Mouse (Mus musculus): Measurements from ENCODE around the gene Arsb. TPM values are rescaled to one million over a fixed set of nuclear protein-coding genes. Genes with fewer than 3 reads are reported as not detected.

Arsb gene
- total and polyA plus RNA-seq, 3 experiments = 0.01 to 0.05 TPM; not detected in 1

GRCm38 (mm10) chr13:93902126-93902525 is 130.7 kb downstream of the Arsb start:
- no peak for ATAC-seq (ENCODE audit: extremely low read depth, insufficient number of reproducible peaks, low FRiP score, poor library complexity, severe bottlenecking)
- H3K4me1 ChIP-seq (ENCODE audit: insufficient read depth, low read depth, low read length) = no peaks in the 10 kb centered on the region
- no peaks in the 10 kb centered on the region for H3K9me3 ChIP-seq (replicated peaks)
- no peaks in the 10 kb centered on the region for H3K27me3 ChIP-seq (ENCODE audit: insufficient read depth, low read length)
- no peak overlapping the region for H3K4me3 ChIP-seq (ENCODE audit: low read depth, low read length)
- H3K36me3 ChIP-seq (replicated peaks) = no peaks in the 10 kb centered on the region
- no peak for TF ChIP-seq GATA1 (IDR thresholded peaks at IDR 0.05; ENCODE audit: borderline replicate concordance, low read length)
- TF ChIP-seq TAL1 (conservative IDR thresholded peaks at IDR 0.05; ENCODE audit: low read depth, low read length) = no peak
- TF ChIP-seq CTCF (IDR thresholded peaks at IDR 0.05; ENCODE audit: low read depth, low read length) = no peak
- TF ChIP-seq GATA2 (IDR thresholded peaks at IDR 0.05; ENCODE audit: borderline replicate concordance, low read depth, low read length) = no peak
- TF ChIP-seq POLR2AphosphoS5 (IDR thresholded peaks at IDR 0.05; ENCODE audit: insufficient replicate concordance, low read depth, low read length) = no peak
- no peak for DNase-seq (ENCODE audit: low spot score)

DNA sequence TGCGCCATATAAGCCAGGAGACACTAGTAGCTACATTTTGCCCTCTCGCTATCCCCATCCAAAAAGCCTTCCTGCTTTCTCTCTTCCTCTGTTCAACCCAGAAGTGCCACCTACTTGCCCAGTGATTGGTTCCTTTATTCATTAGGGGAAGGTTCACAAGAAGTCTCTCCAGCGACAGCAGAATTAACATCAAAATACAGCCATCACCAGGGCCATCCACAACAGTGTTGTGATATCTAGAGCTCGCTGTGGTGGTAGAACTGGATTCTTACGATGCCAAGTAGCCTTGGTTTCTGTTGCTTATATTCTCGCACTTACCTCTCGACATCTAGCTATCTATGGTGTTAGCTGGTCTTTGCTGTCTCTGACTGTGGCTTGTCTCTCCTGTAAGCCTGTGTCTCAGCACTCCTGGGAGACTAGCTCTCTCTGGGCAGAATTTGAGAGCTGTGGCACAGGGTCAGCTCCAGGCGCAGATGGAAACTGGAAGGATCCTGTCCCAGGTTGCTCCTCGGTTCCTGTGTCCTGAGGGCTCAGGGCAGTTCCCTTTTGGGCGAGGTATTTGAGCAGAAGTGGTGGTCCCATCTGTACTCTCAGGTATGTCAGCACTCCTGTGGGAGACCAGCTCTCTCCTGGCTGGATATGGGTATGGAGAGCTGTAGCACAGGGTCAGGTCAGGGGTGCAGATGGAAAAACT is 135.3 kb downstream of the Arsb start:
- Histone ChIP-seq H3K4me3 (ENCODE audit: low read depth, low read length) (no peak overlapping the region), H3K27me3 (ENCODE audit: insufficient read depth, low read length) (no peaks in the 10 kb centered on the region), H3K4me1 (ENCODE audit: insufficient read depth, low read depth, low read length) (no peaks in the 10 kb centered on the region), H3K36me3 (replicated peaks) (no peaks in the 10 kb centered on the region), H3K9me3 (replicated peaks) (no peaks in the 10 kb centered on the region)
- ATAC-seq (ENCODE audit: extremely low read depth, insufficient number of reproducible peaks, low FRiP score, poor library complexity, severe bottlenecking) (no peak), DNase-seq (ENCODE audit: low spot score) (no peak)
- no peak for TF ChIP-seq POLR2AphosphoS5 (IDR thresholded peaks at IDR 0.05; ENCODE audit: insufficient replicate concordance, low read depth, low read length)
- TF ChIP-seq TAL1 (conservative IDR thresholded peaks at IDR 0.05; ENCODE audit: low read depth, low read length) = no peak
- no peak for TF ChIP-seq GATA2 (IDR thresholded peaks at IDR 0.05; ENCODE audit: borderline replicate concordance, low read depth, low read length)
- TF ChIP-seq GATA1 (IDR thresholded peaks at IDR 0.05; ENCODE audit: borderline replicate concordance, low read length) = no peak
- TF ChIP-seq CTCF (IDR thresholded peaks at IDR 0.05; ENCODE audit: low read depth, low read length) = no peak

DNA sequence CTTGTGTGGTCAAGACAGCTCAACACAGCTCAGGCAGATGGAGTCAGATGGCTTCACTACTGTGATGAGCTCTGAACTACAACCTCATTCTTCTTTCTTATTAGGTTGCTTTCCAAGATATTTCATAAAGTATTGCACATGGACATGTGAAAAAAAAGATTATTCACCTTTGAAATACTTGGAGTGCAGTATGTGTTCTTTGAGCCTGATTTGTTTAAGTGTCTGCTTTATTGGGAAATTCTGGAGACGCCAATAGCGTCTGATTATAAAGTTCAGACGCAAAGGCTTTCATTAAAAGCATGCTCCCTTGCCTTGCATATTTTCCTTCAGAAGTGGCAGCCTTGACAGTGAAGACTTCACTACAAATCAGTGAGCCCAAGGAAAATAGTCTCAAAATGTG is 136.5 kb downstream of the Arsb start:
- no peak overlapping the region for H3K4me3 ChIP-seq (ENCODE audit: low read depth, low read length)
- DNase-seq (ENCODE audit: low spot score) = no peak
- no peak for ATAC-seq (ENCODE audit: extremely low read depth, insufficient number of reproducible peaks, low FRiP score, poor library complexity, severe bottlenecking)
- H3K36me3 ChIP-seq (replicated peaks) = no peaks in the 10 kb centered on the region
- TF ChIP-seq CTCF (IDR thresholded peaks at IDR 0.05; ENCODE audit: low read depth, low read length) (no peak), POLR2AphosphoS5 (IDR thresholded peaks at IDR 0.05; ENCODE audit: insufficient replicate concordance, low read depth, low read length) (no peak), TAL1 (conservative IDR thresholded peaks at IDR 0.05; ENCODE audit: low read depth, low read length) (no peak), GATA1 (IDR thresholded peaks at IDR 0.05; ENCODE audit: borderline replicate concordance, low read length) (no peak)
- no peaks in the 10 kb centered on the region for H3K27me3 ChIP-seq (ENCODE audit: insufficient read depth, low read length)
- no peaks in the 10 kb centered on the region for H3K4me1 ChIP-seq (ENCODE audit: insufficient read depth, low read depth, low read length)
- no peaks in the 10 kb centered on the region for H3K9me3 ChIP-seq (replicated peaks)

- ATAC-seq (ENCODE audit: extremely low read depth, insufficient number of reproducible peaks, low FRiP score, poor library complexity, severe bottlenecking) = no peak
These were observed 138.4 kb downstream of the Arsb start for GRCm38 (mm10) chr13:93909847-93910246.

GRCm38 (mm10) chr13:93911037-93911436 is 139.6 kb downstream of the Arsb start:
- DNase-seq (ENCODE audit: low spot score) (no peak), ATAC-seq (ENCODE audit: extremely low read depth, insufficient number of reproducible peaks, low FRiP score, poor library complexity, severe bottlenecking) (no peak)
- Histone ChIP-seq H3K27me3 (ENCODE audit: insufficient read depth, low read length) (0 out of 2 replicates have a peak, but pooled peaks cover 5% of the 10 kb centered on the region), H3K4me3 (ENCODE audit: low read depth, low read length) (no peak overlapping the region), H3K9me3 (replicated peaks) (no peaks in the 10 kb centered on the region), H3K4me1 (ENCODE audit: insufficient read depth, low read depth, low read length) (no peaks in the 10 kb centered on the region), H3K36me3 (replicated peaks) (no peaks in the 10 kb centered on the region)
- TF ChIP-seq GATA1 (IDR thresholded peaks at IDR 0.05; ENCODE audit: borderline replicate concordance, low read length) (no peak), CTCF (IDR thresholded peaks at IDR 0.05; ENCODE audit: low read depth, low read length) (no peak), GATA2 (IDR thresholded peaks at IDR 0.05; ENCODE audit: borderline replicate concordance, low read depth, low read length) (no peak), POLR2AphosphoS5 (IDR thresholded peaks at IDR 0.05; ENCODE audit: insufficient replicate concordance, low read depth, low read length) (no peak)

More at GRCm38 (mm10) chr13:93909847-93910246, 138.4 kb downstream of the Arsb start:
- Histone ChIP-seq H3K4me3 (ENCODE audit: low read depth, low read length) (no peak overlapping the region), H3K9me3 (replicated peaks) (no peaks in the 10 kb centered on the region), H3K36me3 (replicated peaks) (no peaks in the 10 kb centered on the region), H3K27me3 (ENCODE audit: insufficient read depth, low read length) (0 out of 2 replicates have a peak, but pooled peaks cover 5% of the 10 kb centered on the region), H3K4me1 (ENCODE audit: insufficient read depth, low read depth, low read length) (no peaks in the 10 kb centered on the region)
- DNase-seq (ENCODE audit: low spot score) = no peak
- TF ChIP-seq POLR2AphosphoS5 (IDR thresholded peaks at IDR 0.05; ENCODE audit: insufficient replicate concordance, low read depth, low read length) (no peak), TAL1 (conservative IDR thresholded peaks at IDR 0.05; ENCODE audit: low read depth, low read length) (no peak), CTCF (IDR thresholded peaks at IDR 0.05; ENCODE audit: low read depth, low read length) (no peak), GATA2 (IDR thresholded peaks at IDR 0.05; ENCODE audit: borderline replicate concordance, low read depth, low read length) (no peak)

GRCm38 (mm10) chr13:93912326-93912915 is 141.0 kb downstream of the Arsb start:
- no peak for TF ChIP-seq GATA2 (IDR thresholded peaks at IDR 0.05; ENCODE audit: borderline replicate concordance, low read depth, low read length)
- no peak for TF ChIP-seq POLR2AphosphoS5 (IDR thresholded peaks at IDR 0.05; ENCODE audit: insufficient replicate concordance, low read depth, low read length)
- TF ChIP-seq GATA1 (IDR thresholded peaks at IDR 0.05; ENCODE audit: borderline replicate concordance, low read length) = no peak
- no peak for TF ChIP-seq TAL1 (conservative IDR thresholded peaks at IDR 0.05; ENCODE audit: low read depth, low read length)
- DNase-seq (ENCODE audit: low spot score) (no peak), ATAC-seq (ENCODE audit: extremely low read depth, insufficient number of reproducible peaks, low FRiP score, poor library complexity, severe bottlenecking) (no peak)
- Histone ChIP-seq H3K27me3 (ENCODE audit: insufficient read depth, low read length) (0 out of 2 replicates have a peak, but pooled peaks cover 5% of the 10 kb centered on the region), H3K4me3 (ENCODE audit: low read depth, low read length) (no peak overlapping the region), H3K9me3 (replicated peaks) (no peaks in the 10 kb centered on the region), H3K4me1 (ENCODE audit: insufficient read depth, low read depth, low read length) (no peaks in the 10 kb centered on the region), H3K36me3 (replicated peaks) (no peaks in the 10 kb centered on the region)

All from G1E (cell line).